Mouse (Mus musculus): ENCODE results near the gene E2f8. TPM values are rescaled to one million over a fixed set of nuclear protein-coding genes. Genes with fewer than 3 reads are reported as not detected.

The E2f8 gene
- polyA plus RNA-seq, 1 experiment from 2014 or later: 12.6 TPM

- no peaks in the 10 kb centered on the region for H3K9me3 ChIP-seq (replicated peaks)
- peaks cover 51% of the 10 kb centered on the region for H3K27me3 ChIP-seq
- no peak for ATAC-seq
- H3K27ac ChIP-seq: no peak within 1 kb of the TSS
- no peak within 1 kb of the TSS for H3K4me3 ChIP-seq
- WGBS: 76% methylated on average over 8 of the region's 8 CpGs
- H3K4me1 ChIP-seq: peaks cover 22% of the 10 kb centered on the region
- no peaks in the 10 kb centered on the region for H3K36me3 ChIP-seq (ENCODE audit: poor library complexity, severe bottlenecking)
- H3K4me2 ChIP-seq: no peak within 1 kb of the TSS
- no peak within 1 kb of the TSS for H3K9ac ChIP-seq
These were observed 27.3 kb upstream of the E2f8 start, which contains the start of gene Nav2 for GRCm38 (mm10) chr7:48908521-48909341. TSS of gene Nav2 (plus strand) at chr7:48908716.

DNA sequence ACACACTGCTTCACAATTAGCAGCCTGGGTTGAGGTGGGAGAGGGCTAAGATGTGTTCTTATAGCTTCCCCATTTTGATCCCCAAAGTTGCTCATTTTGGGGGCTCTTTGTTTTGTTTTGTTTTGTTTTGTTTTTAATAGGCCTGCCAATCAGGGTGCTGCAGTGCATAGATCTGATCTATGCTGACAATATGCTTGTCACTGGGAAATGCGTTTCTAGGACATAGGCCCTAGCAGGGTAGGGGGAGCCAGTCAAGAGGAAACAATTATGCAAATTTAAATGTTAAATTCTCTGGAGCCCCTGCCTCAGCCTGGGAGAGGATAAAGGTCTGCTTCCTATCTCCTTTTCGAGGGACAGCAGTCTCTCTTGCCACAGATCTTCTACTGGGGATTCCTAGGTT is 21.1 kb upstream of the E2f8 start:
- Histone ChIP-seq H3K9me3 (replicated peaks) (no peaks in the 10 kb centered on the region), H3K36me3 (ENCODE audit: poor library complexity, severe bottlenecking) (no peaks in the 10 kb centered on the region), H3K4me1 (peaks cover 29% of the 10 kb centered on the region), H3K4me3 (no peak overlapping the region), H3K27ac (no peak overlapping the region), H3K4me2 (no peak overlapping the region), H3K27me3 (peaks cover 73% of the 10 kb centered on the region), H3K9ac (no peak overlapping the region)
- ATAC-seq: peak; percentile 72; the same call in 1 of the 2 replicates
- 3% methylated on average over 2 of the region's 2 CpGs for WGBS

- Histone ChIP-seq H3K9ac (no peak overlapping the region), H3K4me1 (peaks cover 37% of the 10 kb centered on the region), H3K4me2 (no peak overlapping the region), H3K27me3 (peaks cover 76% of the 10 kb centered on the region), H3K9me3 (replicated peaks) (no peaks in the 10 kb centered on the region), H3K4me3 (no peak overlapping the region), H3K27ac (no peak overlapping the region), H3K36me3 (ENCODE audit: poor library complexity, severe bottlenecking) (no peaks in the 10 kb centered on the region)
- 83% methylated on average over 8 of the region's 8 CpGs for WGBS
- ATAC-seq: no peak
These were observed 19.2 kb upstream of the E2f8 start for GRCm38 (mm10) chr7:48900408-48901167.

- Histone ChIP-seq H3K9me3 (replicated peaks) (no peaks in the 10 kb centered on the region), H3K4me2 (no peak overlapping the region), H3K4me1 (peaks cover 37% of the 10 kb centered on the region), H3K27ac (no peak overlapping the region), H3K9ac (no peak overlapping the region), H3K4me3 (no peak overlapping the region), H3K27me3 (peaks cover 72% of the 10 kb centered on the region), H3K36me3 (ENCODE audit: poor library complexity, severe bottlenecking) (no peaks in the 10 kb centered on the region)
- WGBS: 72% methylated on average over 9 of the region's 9 CpGs
- ATAC-seq: no peak
These were observed 17.0 kb upstream of the E2f8 start for GRCm38 (mm10) chr7:48898416-48898815.

- no peaks in the 10 kb centered on the region for H3K9me3 ChIP-seq (replicated peaks)
- no peak for ATAC-seq
- H3K36me3 ChIP-seq (ENCODE audit: poor library complexity, severe bottlenecking): no peaks in the 10 kb centered on the region
- no peak overlapping the region for H3K4me3 ChIP-seq
- H3K4me2 ChIP-seq: peak overlapping the region; percentile 38
- H3K27me3 ChIP-seq: peaks cover 70% of the 10 kb centered on the region
- H3K4me1 ChIP-seq: peaks cover 31% of the 10 kb centered on the region
- H3K27ac ChIP-seq: peak overlapping the region; percentile 28; the same call in 1 of the 2 replicates
- WGBS: 15% methylated on average over 24 of the region's 24 CpGs
- H3K9ac ChIP-seq: no peak overlapping the region
These were observed 16.3 kb upstream of the E2f8 start for GRCm38 (mm10) chr7:48897539-48898163.

GRCm38 (mm10) chr7:48896051-48896450 is 14.7 kb upstream of the E2f8 start:
- H3K27ac ChIP-seq: no peak overlapping the region
- H3K4me2 ChIP-seq: no peak overlapping the region
- peaks cover 70% of the 10 kb centered on the region for H3K27me3 ChIP-seq
- no peaks in the 10 kb centered on the region for H3K36me3 ChIP-seq (ENCODE audit: poor library complexity, severe bottlenecking)
- ATAC-seq: no peak
- H3K4me1 ChIP-seq: peaks cover 27% of the 10 kb centered on the region
- H3K9me3 ChIP-seq (replicated peaks): no peaks in the 10 kb centered on the region
- no peak overlapping the region for H3K9ac ChIP-seq
- 90% methylated on average over 4 of the region's 4 CpGs for WGBS
- H3K4me3 ChIP-seq: no peak overlapping the region

GRCm38 (mm10) chr7:48895475-48895874 is 14.1 kb upstream of the E2f8 start:
- no peaks in the 10 kb centered on the region for H3K36me3 ChIP-seq (ENCODE audit: poor library complexity, severe bottlenecking)
- no peaks in the 10 kb centered on the region for H3K9me3 ChIP-seq (replicated peaks)
- no peak overlapping the region for H3K27ac ChIP-seq
- H3K4me3 ChIP-seq: no peak overlapping the region
- peaks cover 33% of the 10 kb centered on the region for H3K4me1 ChIP-seq
- H3K4me2 ChIP-seq: no peak overlapping the region
- H3K9ac ChIP-seq: no peak overlapping the region
- 87% methylated on average over 4 of the region's 4 CpGs for WGBS
- ATAC-seq: no peak
- H3K27me3 ChIP-seq: peaks cover 68% of the 10 kb centered on the region

DNA sequence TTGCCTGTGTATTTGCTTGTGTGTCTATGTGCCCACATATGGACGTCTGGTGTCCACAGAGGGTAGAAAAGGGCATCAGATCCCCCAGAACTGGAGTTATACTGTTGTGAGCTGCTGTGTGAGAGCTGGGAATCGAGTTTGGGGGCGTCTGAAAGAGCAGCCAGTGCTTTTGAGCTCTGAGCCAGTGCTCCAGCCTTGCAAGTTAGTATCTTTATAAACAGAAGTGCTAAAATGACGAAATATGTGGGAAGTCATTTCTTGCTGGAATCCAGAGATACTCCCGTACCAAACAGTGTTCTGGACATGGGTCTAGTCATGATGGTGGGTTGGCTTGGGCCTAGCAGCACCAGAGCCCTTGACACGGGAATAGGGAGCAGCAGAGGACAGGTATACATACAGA is 13.4 kb upstream of the E2f8 start:
- Histone ChIP-seq H3K9ac (no peak overlapping the region), H3K9me3 (replicated peaks) (no peaks in the 10 kb centered on the region), H3K27me3 (peaks cover 64% of the 10 kb centered on the region), H3K27ac (no peak overlapping the region), H3K4me3 (no peak overlapping the region), H3K4me1 (peaks cover 35% of the 10 kb centered on the region), H3K36me3 (ENCODE audit: poor library complexity, severe bottlenecking) (no peaks in the 10 kb centered on the region), H3K4me2 (no peak overlapping the region)
- WGBS: 81% methylated on average over 6 of the region's 6 CpGs
- no peak for ATAC-seq

DNA sequence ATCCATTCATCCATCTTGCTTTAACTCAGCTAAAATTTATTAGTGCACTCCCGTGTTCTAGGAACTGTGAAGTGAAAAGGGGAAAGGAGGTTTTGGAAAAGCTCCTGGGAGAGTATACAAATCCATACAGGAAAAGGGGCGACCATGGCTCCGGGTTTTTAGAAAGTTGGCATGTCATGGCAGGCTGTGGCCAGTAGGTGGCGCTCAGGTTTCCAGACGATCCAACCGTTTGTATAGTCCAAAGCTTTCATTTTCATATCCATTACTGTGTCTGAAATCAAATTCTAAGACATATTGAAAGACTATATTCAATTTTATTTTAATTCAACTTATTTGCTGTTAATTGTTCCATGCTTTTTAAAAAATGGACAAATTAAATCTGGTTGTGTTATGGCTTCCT is 12.8 kb upstream of the E2f8 start:
- H3K36me3 ChIP-seq (ENCODE audit: poor library complexity, severe bottlenecking): no peaks in the 10 kb centered on the region
- ATAC-seq: no peak
- H3K4me1 ChIP-seq: peaks cover 35% of the 10 kb centered on the region
- no peak overlapping the region for H3K9ac ChIP-seq
- no peak overlapping the region for H3K4me3 ChIP-seq
- WGBS: under 1% methylated on average over 6 of the region's 6 CpGs
- H3K27me3 ChIP-seq: peaks cover 58% of the 10 kb centered on the region
- H3K27ac ChIP-seq: no peak overlapping the region
- no peaks in the 10 kb centered on the region for H3K9me3 ChIP-seq (replicated peaks)
- no peak overlapping the region for H3K4me2 ChIP-seq

- Histone ChIP-seq H3K9me3 (replicated peaks) (no peaks in the 10 kb centered on the region), H3K36me3 (ENCODE audit: poor library complexity, severe bottlenecking) (no peaks in the 10 kb centered on the region), H3K27me3 (peaks cover 58% of the 10 kb centered on the region), H3K9ac (no peak overlapping the region), H3K4me1 (peaks cover 27% of the 10 kb centered on the region), H3K27ac (no peak overlapping the region), H3K4me3 (no peak overlapping the region), H3K4me2 (no peak overlapping the region)
- 90% methylated on average over 7 of the region's 7 CpGs for WGBS
- ATAC-seq: no peak
These were observed 11.7 kb upstream of the E2f8 start for GRCm38 (mm10) chr7:48893093-48893492.

DNA sequence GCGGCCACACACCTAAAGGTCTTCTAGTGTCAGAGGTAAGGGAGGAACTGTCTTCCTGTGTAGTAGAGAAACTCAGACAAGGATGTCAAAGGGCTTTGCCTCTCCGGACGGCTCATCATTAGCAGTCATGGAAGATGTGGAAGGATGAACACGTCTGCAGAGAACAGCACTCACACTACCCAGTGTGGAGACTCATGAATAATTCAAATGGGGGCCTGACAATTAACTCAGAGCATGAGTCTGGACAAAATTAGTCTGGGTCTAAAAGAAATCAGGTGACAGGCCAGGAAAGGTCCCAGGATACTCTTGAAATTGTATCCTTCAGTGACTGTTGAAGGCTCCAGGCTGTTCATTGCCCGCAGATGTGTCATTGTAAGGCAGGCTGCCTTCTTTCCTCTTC is 9.6 kb upstream of the E2f8 start:
- Histone ChIP-seq H3K27ac (no peak overlapping the region), H3K4me1 (peaks cover 13% of the 10 kb centered on the region), H3K4me3 (no peak overlapping the region), H3K27me3 (peaks cover 55% of the 10 kb centered on the region), H3K36me3 (ENCODE audit: poor library complexity, severe bottlenecking) (no peaks in the 10 kb centered on the region), H3K4me2 (no peak overlapping the region; the same call in 1 of the 2 replicates), H3K9me3 (replicated peaks) (no peaks in the 10 kb centered on the region), H3K9ac (no peak overlapping the region)
- 25% methylated on average over 5 of the region's 5 CpGs for WGBS
- no peak; the same call in 1 of the 2 replicates for ATAC-seq

DNA sequence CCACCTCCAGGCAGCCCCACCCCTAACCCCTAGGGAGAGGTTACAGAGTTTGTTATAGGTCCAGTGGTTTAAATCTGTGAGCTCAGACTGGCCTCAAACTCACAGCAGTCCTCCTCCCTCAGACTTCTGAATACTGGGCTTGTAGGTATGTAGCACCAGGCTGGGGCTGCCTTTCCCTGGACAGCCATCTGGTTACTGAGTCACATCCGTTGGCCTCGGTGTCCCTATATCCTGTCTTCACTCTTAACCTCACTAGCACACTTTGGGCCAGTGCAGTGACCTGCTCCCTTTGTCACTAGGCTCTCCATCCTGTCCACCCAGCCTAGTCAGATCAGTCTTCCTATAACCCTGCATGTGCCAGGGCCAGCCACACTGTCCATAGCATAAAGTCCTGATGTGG is 7.4 kb upstream of the E2f8 start:
- H3K4me1 ChIP-seq: peaks cover 13% of the 10 kb centered on the region
- no peaks in the 10 kb centered on the region for H3K9me3 ChIP-seq (replicated peaks)
- ATAC-seq: no peak
- 77% methylated on average over 2 of the region's 2 CpGs for WGBS
- no peak overlapping the region for H3K4me2 ChIP-seq
- no peaks in the 10 kb centered on the region for H3K36me3 ChIP-seq (ENCODE audit: poor library complexity, severe bottlenecking)
- H3K4me3 ChIP-seq: no peak overlapping the region
- no peak overlapping the region for H3K27ac ChIP-seq
- H3K9ac ChIP-seq: no peak overlapping the region
- H3K27me3 ChIP-seq: peaks cover 56% of the 10 kb centered on the region
